Mouse (Mus musculus): ENCODE results near the gene Haspin.

- no peak for TF ChIP-seq TAL1 (IDR thresholded peaks at IDR 0.05; ENCODE audit: low read length)
- TF ChIP-seq GATA1 (IDR thresholded peaks at IDR 0.05; ENCODE audit: low read length) = no peak
These were observed 50.2 kb downstream of the Haspin start for GRCm38 (mm10) chr11:73087700-73088480.
